Mouse (Mus musculus) forebrain, embryonic 14.5 days (tissue): ENCODE results near the gene Antxr1. TPM values are rescaled to one million over a fixed set of nuclear protein-coding genes. Genes with fewer than 3 reads are reported as not detected.

Experiments
- ATAC-seq: fragments of 200-750 bp; cut with Nextera tagmentation; 2 replicates; pipeline ENCODE4 v1.8.0; 2017; ENCODE audit warnings: mild to moderate bottlenecking, moderate library complexity
- DNase-seq: peaks from one replicate; pipeline ENCODE4 v3.0.0-alpha.2; 2015; ENCODE audit warnings: low spot score
- H3K27ac ChIP-seq: fragments of 300-500 bp; sonication (generic); 2 replicates; pipeline ENCODE4 v1.5.1; 2014; ENCODE audit warnings: low read depth, mild to moderate bottlenecking, control low read depth, low read length, moderate library complexity
- H3K27me3 ChIP-seq: fragments of 300-500 bp; sonication (generic); replicated peaks from 2 replicates; pipeline ENCODE4 v1.6.1; 2014; ENCODE audit warnings: low read length, control low read depth, mixed read lengths; ENCODE audit not compliant: control insufficient read depth, insufficient read depth
- H3K36me3 ChIP-seq: fragments of 300-500 bp; sonication (generic); 2 replicates; pipeline ENCODE4 v1.6.1; 2014; ENCODE audit warnings: low read length, control low read depth; ENCODE audit not compliant: control insufficient read depth, insufficient read depth
- H3K4me1 ChIP-seq: fragments of 300-500 bp; sonication (generic); 2 replicates; pipeline ENCODE4 v1.6.1; 2014; ENCODE audit warnings: antibody characterized with exemption, low read length, control low read depth; ENCODE audit not compliant: control insufficient read depth, insufficient read depth
- H3K4me2 ChIP-seq: fragments of 300-500 bp; sonication (generic); 2 replicates; pipeline ENCODE4 v1.6.1; 2014; ENCODE audit warnings: mild to moderate bottlenecking, control low read depth, low read length
- H3K4me3 ChIP-seq: fragments of 300-500 bp; sonication (generic); 2 replicates; pipeline ENCODE4 v1.5.1; 2014; ENCODE audit warnings: low read depth, low read length, control low read depth
- H3K9ac ChIP-seq: fragments of 300-500 bp; sonication (generic); 2 replicates; pipeline ENCODE4 v1.6.1; 2014; ENCODE audit warnings: mild to moderate bottlenecking, low read length, control low read depth, moderate library complexity
- H3K9me3 ChIP-seq: fragments of 300-500 bp; sonication (generic); replicated peaks from 2 replicates; pipeline ENCODE4 v1.6.1; 2016; ENCODE audit warnings: low read length, control low read depth, mixed read lengths; ENCODE audit not compliant: control insufficient read depth
- WGBS: fragments of 180-500 bp; shearing (Covaris S2); extraction: QIAGEN DNeasy Blood & Tissue Kit; methylation state at CpG from one replicate; pipeline ENCODE4 v1.1.7; 2014; 5-methylcytosine and 5-hydroxymethylcytosine counted together
- polyA plus RNA-seq: library from polyadenylated mRNA; unstranded; fragments of >200 nt; fragmentation: Nextera tagmentation; extraction: Ambion mirVana; gene quantifications from 2 replicates; pipeline ENCODE4 v1.2.1, GENCODE M21; 2014

Gene Antxr1
- polyA plus RNA-seq, 1 experiment from 2014 or later, result 2.3 TPM

- ATAC-seq (no peak), DNase-seq (no peak)
- no peak overlapping the region for H3K9ac ChIP-seq
- H3K27me3 ChIP-seq, result no peaks in the 10 kb centered on the region
- no peak overlapping the region for H3K4me3 ChIP-seq
- 0 out of 2 replicates have a peak, but pooled peaks cover 5% of the 10 kb centered on the region for H3K36me3 ChIP-seq
- H3K4me1 ChIP-seq, result no peaks in the 10 kb centered on the region; the same call in 1 of the 2 replicates
- H3K9me3 ChIP-seq, result no peaks in the 10 kb centered on the region
- no peak overlapping the region for H3K4me2 ChIP-seq
- WGBS, result 90% methylated on average over 7 of the region's 7 CpGs
- H3K27ac ChIP-seq, result no peak overlapping the region
Observed at GRCm38 (mm10) chr6:87269950-87270349, 65.7 kb downstream of the Antxr1 start.

- Histone ChIP-seq H3K4me2 (no peak overlapping the region), H3K4me3 (no peak overlapping the region), H3K9me3 (no peaks in the 10 kb centered on the region), H3K4me1 (peaks cover 13% of the 10 kb centered on the region), H3K27ac (no peak overlapping the region), H3K36me3 (no peaks in the 10 kb centered on the region), H3K27me3 (no peaks in the 10 kb centered on the region), H3K9ac (no peak overlapping the region)
- no peak for DNase-seq
- WGBS, result 36% methylated on average over 2 of the region's 2 CpGs
- no peak for ATAC-seq
Observed at GRCm38 (mm10) chr6:87262666-87263065, 73.0 kb downstream of the Antxr1 start.

GRCm38 (mm10) chr6:87258976-87259375, 76.6 kb downstream of the Antxr1 start:
- ATAC-seq (peak; percentile 73), DNase-seq (peak; percentile 86)
- Histone ChIP-seq H3K36me3 (no peaks in the 10 kb centered on the region), H3K9me3 (no peaks in the 10 kb centered on the region), H3K4me3 (no peak overlapping the region), H3K9ac (no peak overlapping the region), H3K4me2 (no peak overlapping the region), H3K4me1 (peaks cover 13% of the 10 kb centered on the region), H3K27ac (peak overlapping the region; percentile 65; the same call in 1 of the 2 replicates), H3K27me3 (no peaks in the 10 kb centered on the region)
- 29% methylated on average over 5 of the region's 5 CpGs for WGBS

GRCm38 (mm10) chr6:87257981-87258775, 77.4 kb downstream of the Antxr1 start:
- ATAC-seq (peak; percentile 61; the same call in 1 of the 2 replicates), DNase-seq (peak; percentile 66)
- Histone ChIP-seq H3K9me3 (no peaks in the 10 kb centered on the region), H3K4me2 (no peak overlapping the region), H3K27ac (peak overlapping the region; percentile 65; the same call in 1 of the 2 replicates), H3K36me3 (no peaks in the 10 kb centered on the region), H3K4me3 (no peak overlapping the region), H3K4me1 (peaks cover 13% of the 10 kb centered on the region), H3K9ac (no peak overlapping the region), H3K27me3 (no peaks in the 10 kb centered on the region)
- WGBS, result 74% methylated on average over 7 of the region's 7 CpGs

GRCm38 (mm10) chr6:87257471-87257870, 78.2 kb downstream of the Antxr1 start:
- no peak overlapping the region for H3K9ac ChIP-seq
- 93% methylated on average over 4 of the region's 4 CpGs for WGBS
- H3K27ac ChIP-seq, result 0 out of 2 replicates have a peak overlapping the region, but pooled peaks have one; percentile 65
- H3K4me3 ChIP-seq, result no peak overlapping the region
- no peak overlapping the region for H3K4me2 ChIP-seq
- no peaks in the 10 kb centered on the region for H3K36me3 ChIP-seq
- peaks cover 13% of the 10 kb centered on the region for H3K4me1 ChIP-seq
- ATAC-seq (no peak), DNase-seq (no peak)
- no peaks in the 10 kb centered on the region for H3K27me3 ChIP-seq
- H3K9me3 ChIP-seq, result no peaks in the 10 kb centered on the region

- Histone ChIP-seq H3K27ac (no peak overlapping the region), H3K4me2 (no peak overlapping the region), H3K4me3 (no peak overlapping the region), H3K27me3 (no peaks in the 10 kb centered on the region), H3K9ac (no peak overlapping the region), H3K9me3 (no peaks in the 10 kb centered on the region), H3K36me3 (no peaks in the 10 kb centered on the region), H3K4me1 (peaks cover 22% of the 10 kb centered on the region)
- DNase-seq (no peak), ATAC-seq (no peak)
- 92% methylated on average over 12 of the region's 12 CpGs for WGBS
Observed at GRCm38 (mm10) chr6:87255668-87256067, 80.0 kb downstream of the Antxr1 start.

GRCm38 (mm10) chr6:87254756-87255155, 80.9 kb downstream of the Antxr1 start:
- Histone ChIP-seq H3K4me2 (no peak overlapping the region), H3K36me3 (no peaks in the 10 kb centered on the region), H3K27me3 (no peaks in the 10 kb centered on the region), H3K9me3 (no peaks in the 10 kb centered on the region), H3K4me1 (peaks cover 22% of the 10 kb centered on the region), H3K4me3 (no peak overlapping the region), H3K9ac (no peak overlapping the region), H3K27ac (no peak overlapping the region)
- ATAC-seq (no peak), DNase-seq (no peak)
- 31% methylated on average over 7 of the region's 7 CpGs for WGBS

- Histone ChIP-seq H3K27me3 (no peaks in the 10 kb centered on the region), H3K4me3 (no peak overlapping the region), H3K27ac (no peak overlapping the region), H3K36me3 (no peaks in the 10 kb centered on the region), H3K9ac (no peak overlapping the region), H3K4me1 (peaks cover 10% of the 10 kb centered on the region; the same call in 1 of the 2 replicates), H3K4me2 (no peak overlapping the region), H3K9me3 (no peaks in the 10 kb centered on the region)
- DNase-seq (peak; percentile 74), ATAC-seq (no peak)
- WGBS, result 23% methylated on average over 5 of the region's 5 CpGs
Observed at GRCm38 (mm10) chr6:87251716-87252115, 83.9 kb downstream of the Antxr1 start.

GRCm38 (mm10) chr6:87250701-87251100, 84.9 kb downstream of the Antxr1 start:
- Histone ChIP-seq H3K27ac (no peak overlapping the region), H3K9ac (no peak overlapping the region), H3K27me3 (no peaks in the 10 kb centered on the region), H3K4me2 (no peak overlapping the region), H3K9me3 (no peaks in the 10 kb centered on the region), H3K4me1 (peaks cover 10% of the 10 kb centered on the region; the same call in 1 of the 2 replicates), H3K4me3 (no peak overlapping the region), H3K36me3 (no peaks in the 10 kb centered on the region)
- DNase-seq (peak; percentile 69), ATAC-seq (no peak)
- 73% methylated on average over 3 of the region's 3 CpGs for WGBS
